Mouse (Mus musculus): ENCODE measurements at regions not wholly inside any gene's neighbourhood (a gene's known extent, or its start where the extent isn't known, plus 50 kb on each side); places are given as distances from the start of the nearest gene placed in this dataset.

GRCm38 (mm10) chr10:114913971-114914370 lies 111.9 kb upstream of the Trhde start:
- H3K27me3 ChIP-seq (ENCODE audit: insufficient read depth, low read length), result no peaks in the 10 kb centered on the region
- no peak overlapping the region for H3K4me3 ChIP-seq (replicated peaks; ENCODE audit: low read length)
- no peaks in the 10 kb centered on the region for H3K9me3 ChIP-seq (ENCODE audit: low read length)
- no peak for TF ChIP-seq POU5F1 (IDR thresholded peaks at IDR 0.05; ENCODE audit: borderline replicate concordance, low read length)
- no peak for TF ChIP-seq NANOG (IDR thresholded peaks at IDR 0.05; ENCODE audit: borderline replicate concordance, low read length)
- TF ChIP-seq CTCF (conservative IDR thresholded peaks at IDR 0.05; ENCODE audit: low read length), result no peak
- H3K4me1 ChIP-seq (replicated peaks; ENCODE audit: low read depth, low read length), result no peaks in the 10 kb centered on the region
- H3K36me3 ChIP-seq (ENCODE audit: insufficient read depth, low read length), result no peaks in the 10 kb centered on the region

GRCm38 (mm10) chr10:114891916-114892315 lies 89.8 kb upstream of the Trhde start:
- Histone ChIP-seq H3K9me3 (ENCODE audit: low read length) (no peaks in the 10 kb centered on the region), H3K36me3 (ENCODE audit: insufficient read depth, low read length) (no peaks in the 10 kb centered on the region), H3K4me1 (replicated peaks; ENCODE audit: low read depth, low read length) (no peaks in the 10 kb centered on the region), H3K4me3 (replicated peaks; ENCODE audit: low read length) (no peak overlapping the region), H3K27me3 (ENCODE audit: insufficient read depth, low read length) (no peaks in the 10 kb centered on the region)
- TF ChIP-seq CTCF (conservative IDR thresholded peaks at IDR 0.05; ENCODE audit: low read length), result no peak
- no peak for TF ChIP-seq NANOG (IDR thresholded peaks at IDR 0.05; ENCODE audit: borderline replicate concordance, low read length)
- TF ChIP-seq POU5F1 (IDR thresholded peaks at IDR 0.05; ENCODE audit: borderline replicate concordance, low read length), result no peak

- H3K9me3 ChIP-seq (ENCODE audit: low read length), result no peaks in the 10 kb centered on the region
- no peaks in the 10 kb centered on the region for H3K36me3 ChIP-seq (ENCODE audit: insufficient read depth, low read length)
- H3K27me3 ChIP-seq (ENCODE audit: insufficient read depth, low read length), result no peaks in the 10 kb centered on the region
- TF ChIP-seq POU5F1 (IDR thresholded peaks at IDR 0.05; ENCODE audit: borderline replicate concordance, low read length), result no peak
- no peak for TF ChIP-seq NANOG (IDR thresholded peaks at IDR 0.05; ENCODE audit: borderline replicate concordance, low read length)
- TF ChIP-seq CTCF (conservative IDR thresholded peaks at IDR 0.05; ENCODE audit: low read length), result no peak
- no peak overlapping the region for H3K4me3 ChIP-seq (replicated peaks; ENCODE audit: low read length)
- no peaks in the 10 kb centered on the region for H3K4me1 ChIP-seq (replicated peaks; ENCODE audit: low read depth, low read length)
Measured at GRCm38 (mm10) chr10:114890726-114891430, 88.8 kb upstream of the Trhde start.

GRCm38 (mm10) chr10:114871201-114871600 lies 69.1 kb upstream of the Trhde start:
- Histone ChIP-seq H3K27me3 (ENCODE audit: insufficient read depth, low read length) (no peaks in the 10 kb centered on the region), H3K9me3 (ENCODE audit: low read length) (no peaks in the 10 kb centered on the region), H3K36me3 (ENCODE audit: insufficient read depth, low read length) (no peaks in the 10 kb centered on the region), H3K4me3 (replicated peaks; ENCODE audit: low read length) (no peak overlapping the region), H3K4me1 (replicated peaks; ENCODE audit: low read depth, low read length) (no peaks in the 10 kb centered on the region)
- no peak for TF ChIP-seq CTCF (conservative IDR thresholded peaks at IDR 0.05; ENCODE audit: low read length)
- no peak for TF ChIP-seq POU5F1 (IDR thresholded peaks at IDR 0.05; ENCODE audit: borderline replicate concordance, low read length)
- TF ChIP-seq NANOG (IDR thresholded peaks at IDR 0.05; ENCODE audit: borderline replicate concordance, low read length), result no peak

GRCm38 (mm10) chr10:114857166-114857565 lies 55.1 kb upstream of the Trhde start:
- Histone ChIP-seq H3K4me3 (replicated peaks; ENCODE audit: low read length) (no peak overlapping the region), H3K36me3 (ENCODE audit: insufficient read depth, low read length) (no peaks in the 10 kb centered on the region), H3K9me3 (ENCODE audit: low read length) (no peaks in the 10 kb centered on the region), H3K4me1 (replicated peaks; ENCODE audit: low read depth, low read length) (peaks cover 5% of the 10 kb centered on the region; the same call in 1 of the 2 replicates), H3K27me3 (ENCODE audit: insufficient read depth, low read length) (no peaks in the 10 kb centered on the region)
- TF ChIP-seq NANOG (IDR thresholded peaks at IDR 0.05; ENCODE audit: borderline replicate concordance, low read length), result no peak
- TF ChIP-seq CTCF (conservative IDR thresholded peaks at IDR 0.05; ENCODE audit: low read length), result no peak
- TF ChIP-seq POU5F1 (IDR thresholded peaks at IDR 0.05; ENCODE audit: borderline replicate concordance, low read length), result no peak

GRCm38 (mm10) chr10:114852688-114853087 lies 50.6 kb upstream of the Trhde start:
- peaks cover 12% of the 10 kb centered on the region for H3K9me3 ChIP-seq (ENCODE audit: low read length)
- H3K27me3 ChIP-seq (ENCODE audit: insufficient read depth, low read length), result no peaks in the 10 kb centered on the region
- TF ChIP-seq NANOG (IDR thresholded peaks at IDR 0.05; ENCODE audit: borderline replicate concordance, low read length) (no peak), POU5F1 (IDR thresholded peaks at IDR 0.05; ENCODE audit: borderline replicate concordance, low read length) (no peak), CTCF (conservative IDR thresholded peaks at IDR 0.05; ENCODE audit: low read length) (no peak)
- H3K36me3 ChIP-seq (ENCODE audit: insufficient read depth, low read length), result no peaks in the 10 kb centered on the region
- peaks cover 5% of the 10 kb centered on the region; the same call in 1 of the 2 replicates for H3K4me1 ChIP-seq (replicated peaks; ENCODE audit: low read depth, low read length)
- H3K4me3 ChIP-seq (replicated peaks; ENCODE audit: low read length), result no peak overlapping the region

Data from E14TG2a.4 (cell line).